ENCODE assay signal across 9 mouse cellular contexts in genomic region chr15:24407691-24408090, GRCm38 (mm10).
DNase-seq lines count a peak whose midpoint lies in the region; ATAC-seq and TF ChIP-seq lines count a peak whose summit lies in the region.
"Had no signal": no experiment of that assay in that cellular context is flagged by ENCODE, and none has a peak within 500 bp of the region (broad histone marks: within the 10 kb centered on the region; RNA-seq: fewer than 3 reads in every experiment).

No protein-coding gene starts in this region.

- no peak overlapping the region for H3ac ChIP-seq in C2C12 (ENCODE audit: control insufficient read depth, insufficient read length, low read depth)

- H3K9ac ChIP-seq in forebrain, embryonic 15.5 days (replicated peaks) = no peak overlapping the region
- H3K9ac ChIP-seq: midbrain, embryonic 12.5 days had no signal

- H3K27ac ChIP-seq in forebrain, embryonic 15.5 days (replicated peaks) = no peak overlapping the region
- H3K27ac ChIP-seq: midbrain, embryonic 12.5 days had no signal

- H3K4me2 ChIP-seq in forebrain, embryonic 15.5 days (replicated peaks) = no peak overlapping the region
- H3K4me2 ChIP-seq: midbrain, embryonic 12.5 days had no signal

- H3K9me3 ChIP-seq in forebrain, embryonic 15.5 days = no peaks in the 10 kb centered on the region
- H3K9me3 ChIP-seq: midbrain, embryonic 12.5 days had no signal

- TF ChIP-seq CTCF in C2C12 (IDR thresholded peaks at IDR 0.05; ENCODE audit: control insufficient read depth, insufficient read depth, insufficient read length) = peak; percentile 31

- H3K27me3 ChIP-seq in C2C12 (ENCODE audit: control insufficient read depth, insufficient read depth, insufficient read length) = no peaks in the 10 kb centered on the region
- no peaks in the 10 kb centered on the region for H3K27me3 ChIP-seq in forebrain, embryonic 15.5 days
- H3K27me3 ChIP-seq: midbrain, embryonic 12.5 days had no signal

- H3K36me3 ChIP-seq in C2C12 (ENCODE audit: control insufficient read depth, insufficient read depth) = no peaks in the 10 kb centered on the region
- H3K36me3 ChIP-seq in forebrain, embryonic 15.5 days = no peaks in the 10 kb centered on the region
- H3K36me3 ChIP-seq: midbrain, embryonic 12.5 days had no signal

- 0 out of 2 replicates have a peak, but pooled peaks have one; percentile 23 for ATAC-seq in forebrain, embryonic 15.5 days (replicated peaks)

- WGBS in forebrain, embryonic 15.5 days = 58% methylated on average over 3 of the region's 3 CpGs

- H3K79me2 ChIP-seq in C2C12 (ENCODE audit: control insufficient read depth, insufficient read depth) = no peaks in the 10 kb centered on the region

- H3K79me3 ChIP-seq in C2C12 (ENCODE audit: low read depth) = no peaks in the 10 kb centered on the region

- peaks cover 3% of the 10 kb centered on the region for H3K4me1 ChIP-seq in forebrain, embryonic 15.5 days
- H3K4me1 ChIP-seq: midbrain, embryonic 12.5 days had no signal

- peak; percentile 37 for DNase-seq in heart, postnatal 4 days
- no peak for DNase-seq in heart, adult 9 months (ENCODE audit: low spot score in 2 of 2)
- peak; percentile 53 for DNase-seq in cerebellum, adult 11-12 months
- DNase-seq in left cerebral cortex, adult 9 months (ENCODE audit: low spot score in 2 of 2) = peak; percentile 5 to 76
- peak; percentile 49 for DNase-seq in telencephalon, adult 2 months (ENCODE audit: low read depth, low spot score)
- DNase-seq in natural killer cell, adult 2 months (ENCODE audit: low spot score in 2 of 2) = no peak

- H3K4me3 ChIP-seq in C2C12 (ENCODE audit: insufficient read depth, poor library complexity, severe bottlenecking) = no peak overlapping the region
- H3K4me3 ChIP-seq in forebrain, embryonic 15.5 days = no peak overlapping the region
- H3K4me3 ChIP-seq: midbrain, embryonic 12.5 days had no signal

TF ChIP-seq in C2C12, 6 proteins besides CTCF, POLR2A, EP300 and RAD21:
- TF ChIP-seq CEBPB (IDR thresholded peaks at IDR 0.05; ENCODE audit: low read depth) = no peak
- TF ChIP-seq FOSL1 (IDR thresholded peaks at IDR 0.05; ENCODE audit: insufficient read depth, low read length, poor library complexity, severe bottlenecking) = no peak
- no peak for TF ChIP-seq MYOD1 (IDR thresholded peaks at IDR 0.05; ENCODE audit: control insufficient read depth, insufficient read length, low read depth)
- no peak for TF ChIP-seq USF1 (IDR thresholded peaks at IDR 0.05; ENCODE audit: low read depth)
- no peak for TF ChIP-seq MYOG (IDR thresholded peaks at IDR 0.05; ENCODE audit: control insufficient read depth, extremely low read depth, insufficient read length)
- no peak for TF ChIP-seq MAX (IDR thresholded peaks at IDR 0.05)

Comparison
In these comparisons a context has a peak if more than half of its experiments do, and no peak if none do; other contexts are left out.
1. DNase-seq: peak in heart, postnatal 4 days (single experiment), cerebellum, adult 11-12 months (single experiment), left cerebral cortex, adult 9 months (2 of 2) and telencephalon, adult 2 months (single experiment); none in heart, adult 9 months (0 of 2) and natural killer cell, adult 2 months (0 of 2).